Comparison of ENCODE assay signal across 18 mouse cellular contexts in the genomic region with DNA sequence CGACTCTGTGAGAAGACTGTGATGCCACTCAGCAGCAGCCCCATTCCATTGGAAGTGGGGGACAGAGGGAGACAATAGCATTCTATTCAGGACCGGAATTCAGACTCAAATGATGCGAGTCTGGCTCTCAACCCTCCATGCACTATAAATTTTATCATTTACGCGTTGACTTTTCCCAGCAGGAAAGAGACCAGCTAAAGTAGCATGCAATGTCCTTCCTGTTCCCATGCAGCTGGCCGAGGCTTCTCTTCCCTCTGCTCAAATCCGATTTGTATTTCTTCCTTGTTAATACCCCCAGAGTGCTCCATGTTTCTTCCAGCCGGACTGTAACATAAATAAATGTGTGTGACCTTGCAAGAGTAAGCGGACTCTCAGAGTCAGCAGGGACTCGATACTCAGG.
DNase-seq lines count a peak whose midpoint lies in the region; ATAC-seq and TF ChIP-seq lines count a peak whose summit lies in the region.
"Had no signal": no experiment of that assay in that cellular context is flagged by ENCODE, and none has a peak within 500 bp of the region (broad histone marks: within the 10 kb centered on the region; RNA-seq: fewer than 3 reads in every experiment).

No protein-coding gene starts in this region.

- DNase-seq in kidney, adult 8-10 months, result no peak
- DNase-seq in kidney, postnatal 10 days, result peak; percentile 21
- no peak for DNase-seq in kidney, adult 9 months
- no peak for DNase-seq in stomach, postnatal 0 days (ENCODE audit: low spot score)
- no peak for DNase-seq in urinary bladder, postnatal 4 days (ENCODE audit: low spot score in 2 of 2)
- DNase-seq: adrenal gland, adult 8-10 months; adrenal gland, postnatal 36 days; cerebellum, adult 2 months; cerebellum, postnatal 10 days; gastrocnemius, postnatal 10 days; heart, adult 2 months had no signal

- H3K4me1 ChIP-seq in kidney, embryonic 14.5 days (ENCODE audit: control insufficient read depth, insufficient read depth, low read length), result peaks cover 5% of the 10 kb centered on the region; the same call in 1 of the 2 replicates
- peaks cover 8% of the 10 kb centered on the region for H3K4me1 ChIP-seq in stomach, embryonic 14.5 days (ENCODE audit: control insufficient read depth, insufficient read depth, low read length)
- no peaks in the 10 kb centered on the region for H3K4me1 ChIP-seq in stomach, postnatal 0 days (replicated peaks; ENCODE audit: control insufficient read depth, insufficient read depth)
- H3K4me1 ChIP-seq: embryonic facial prominence, embryonic 12.5 days; forebrain, embryonic 15.5 days; heart, embryonic 12.5 days; hindbrain, embryonic 10.5 days had no signal

- H3K9ac ChIP-seq in kidney, embryonic 14.5 days (ENCODE audit: low read depth, low read length), result no peak overlapping the region
- H3K9ac ChIP-seq in stomach, embryonic 14.5 days (replicated peaks; ENCODE audit: low read depth, low read length), result no peak overlapping the region
- H3K9ac ChIP-seq in stomach, postnatal 0 days (ENCODE audit: low read length), result no peak overlapping the region
- H3K9ac ChIP-seq: embryonic facial prominence, embryonic 12.5 days; forebrain, embryonic 15.5 days; heart, embryonic 12.5 days; hindbrain, embryonic 14.5 days had no signal

- H3K9me3 ChIP-seq in kidney, embryonic 14.5 days (ENCODE audit: control insufficient read depth, low read length), result no peaks in the 10 kb centered on the region
- no peaks in the 10 kb centered on the region for H3K9me3 ChIP-seq in stomach, embryonic 14.5 days (ENCODE audit: control insufficient read depth, low read depth, low read length)
- no peaks in the 10 kb centered on the region for H3K9me3 ChIP-seq in stomach, postnatal 0 days (ENCODE audit: control insufficient read depth, low read length)
- H3K9me3 ChIP-seq: embryonic facial prominence, embryonic 12.5 days; forebrain, embryonic 15.5 days; heart, embryonic 12.5 days; hindbrain, embryonic 10.5 days had no signal

- no peak for TF ChIP-seq EP300 in stomach, postnatal 0 days (optimal IDR thresholded peaks at IDR 0.05)

- no peak for ATAC-seq in kidney, embryonic 14.5 days (ENCODE audit: low FRiP score, low TSS enrichment)
- no peak for ATAC-seq in stomach, embryonic 14.5 days (ENCODE audit: insufficient number of reproducible peaks, insufficient read depth, low FRiP score, low read depth)
- ATAC-seq in stomach, postnatal 0 days (ENCODE audit: low FRiP score, low TSS enrichment), result no peak
- ATAC-seq: forebrain, embryonic 15.5 days had no signal

- no peak overlapping the region for H3K4me3 ChIP-seq in kidney, embryonic 14.5 days (ENCODE audit: low read length)
- no peak overlapping the region for H3K4me3 ChIP-seq in stomach, embryonic 14.5 days (ENCODE audit: low read depth, low read length)
- H3K4me3 ChIP-seq in stomach, postnatal 0 days (ENCODE audit: low read depth, low read length), result no peak overlapping the region
- H3K4me3 ChIP-seq: embryonic facial prominence, embryonic 12.5 days; forebrain, embryonic 15.5 days; heart, adult 2 months; heart, embryonic 12.5 days; hindbrain, embryonic 10.5 days had no signal

- no peak for TF ChIP-seq CTCF in stomach, postnatal 0 days (IDR thresholded peaks at IDR 0.05; ENCODE audit: low read depth)

- H3K4me2 ChIP-seq in kidney, embryonic 14.5 days (replicated peaks; ENCODE audit: low read depth, low read length), result no peak overlapping the region
- no peak overlapping the region for H3K4me2 ChIP-seq in stomach, embryonic 14.5 days (replicated peaks; ENCODE audit: low read depth, low read length)
- H3K4me2 ChIP-seq in stomach, postnatal 0 days (replicated peaks; ENCODE audit: low read depth), result no peak overlapping the region
- H3K4me2 ChIP-seq: embryonic facial prominence, embryonic 12.5 days; forebrain, embryonic 15.5 days; heart, embryonic 12.5 days; hindbrain, embryonic 14.5 days had no signal

- no peaks in the 10 kb centered on the region for H3K27me3 ChIP-seq in kidney, embryonic 14.5 days (ENCODE audit: control insufficient read depth, insufficient read depth, low read length)
- no peaks in the 10 kb centered on the region for H3K27me3 ChIP-seq in stomach, embryonic 14.5 days (ENCODE audit: control insufficient read depth, insufficient read depth, low read length)
- H3K27me3 ChIP-seq in stomach, postnatal 0 days (ENCODE audit: control insufficient read depth, insufficient read depth, low read length), result no peaks in the 10 kb centered on the region
- H3K27me3 ChIP-seq: embryonic facial prominence, embryonic 12.5 days; forebrain, embryonic 15.5 days; heart, embryonic 12.5 days had no signal

- H3K36me3 ChIP-seq in kidney, embryonic 14.5 days (ENCODE audit: control insufficient read depth, insufficient read depth, low read length), result no peaks in the 10 kb centered on the region
- no peaks in the 10 kb centered on the region for H3K36me3 ChIP-seq in stomach, embryonic 14.5 days (ENCODE audit: control insufficient read depth, insufficient read depth, low read length)
- no peaks in the 10 kb centered on the region for H3K36me3 ChIP-seq in stomach, postnatal 0 days (ENCODE audit: control insufficient read depth, insufficient read depth, low read length)
- H3K36me3 ChIP-seq: embryonic facial prominence, embryonic 12.5 days; forebrain, embryonic 15.5 days; heart, embryonic 12.5 days; hindbrain, embryonic 10.5 days had no signal

- H3K27ac ChIP-seq in kidney, embryonic 14.5 days (ENCODE audit: low read depth, low read length), result peak overlapping the region; percentile 49; the same call in 1 of the 2 replicates
- peak overlapping the region; percentile 18; the same call in 1 of the 2 replicates for H3K27ac ChIP-seq in stomach, embryonic 14.5 days (ENCODE audit: low read length)
- no peak overlapping the region for H3K27ac ChIP-seq in stomach, postnatal 0 days (replicated peaks)
- H3K27ac ChIP-seq: embryonic facial prominence, embryonic 12.5 days; forebrain, embryonic 15.5 days; heart, adult 2 months; hindbrain, embryonic 10.5 days; hindbrain, embryonic 14.5 days had no signal

- 26% methylated on average over 10 of the region's 10 CpGs for whole genome bisulfite sequencing in kidney, embryonic 14.5 days
- 57% methylated on average over 10 of the region's 10 CpGs for WGBS in stomach, embryonic 14.5 days
- WGBS in stomach, postnatal 0 days, result 54% methylated on average over 10 of the region's 10 CpGs
